Mouse (Mus musculus) forelimb bud, embryonic 11.5 days (tissue): Measurements from ENCODE around the gene Nxnl2.
"Not testable (repeated sequence)": the region's sequence is repeated elsewhere in the genome, so short reads cannot be mapped to it uniquely, and the experiment has no call there.

Experiments used
- DNase-seq: peaks from one replicate; pipeline ENCODE4 v3.0.0-alpha.2; 2012; ENCODE audit warnings: low read depth, low spot score

Nxnl2 gene

DNA sequence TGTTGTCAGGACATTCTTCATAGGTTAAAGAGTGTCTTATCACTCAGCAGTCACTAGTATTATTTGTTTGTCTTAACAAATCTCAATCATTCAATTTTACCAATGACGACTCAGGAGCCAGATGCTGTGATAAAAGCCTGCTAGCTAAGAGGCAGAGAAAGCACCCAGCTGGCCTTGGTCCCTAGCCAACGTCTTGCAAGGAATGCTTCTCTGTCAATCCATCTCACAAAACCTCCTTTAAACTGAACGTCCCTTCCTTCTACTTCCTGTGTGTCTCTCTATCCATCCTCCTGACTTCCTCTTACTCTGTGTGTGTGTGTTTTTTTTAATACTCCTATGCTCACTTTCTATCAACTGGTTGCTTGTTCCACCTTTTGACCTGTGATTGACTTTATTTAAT is 8.5 kb downstream of the Nxnl2 start:
- DNase-seq, result no peak

DNA sequence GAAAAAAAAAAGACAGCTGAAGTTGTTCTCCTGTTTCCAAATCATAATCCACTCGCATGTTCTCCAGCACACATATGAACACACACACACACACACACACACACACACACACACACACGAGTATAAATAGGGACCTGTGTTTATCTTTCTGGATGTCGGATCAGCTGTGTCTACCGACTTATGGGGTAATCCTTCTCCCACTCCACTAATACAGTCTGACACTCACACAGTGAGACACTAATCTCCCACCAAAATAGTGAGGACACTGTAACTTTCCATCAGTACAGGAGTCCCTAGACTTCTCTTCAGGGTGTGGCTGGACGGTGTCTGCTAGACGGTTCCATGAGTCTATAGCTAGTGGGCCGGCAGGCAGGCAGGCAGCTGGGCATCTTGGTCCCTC is 11.4 kb downstream of the Nxnl2 start:
- no peak for DNase-seq

DNA sequence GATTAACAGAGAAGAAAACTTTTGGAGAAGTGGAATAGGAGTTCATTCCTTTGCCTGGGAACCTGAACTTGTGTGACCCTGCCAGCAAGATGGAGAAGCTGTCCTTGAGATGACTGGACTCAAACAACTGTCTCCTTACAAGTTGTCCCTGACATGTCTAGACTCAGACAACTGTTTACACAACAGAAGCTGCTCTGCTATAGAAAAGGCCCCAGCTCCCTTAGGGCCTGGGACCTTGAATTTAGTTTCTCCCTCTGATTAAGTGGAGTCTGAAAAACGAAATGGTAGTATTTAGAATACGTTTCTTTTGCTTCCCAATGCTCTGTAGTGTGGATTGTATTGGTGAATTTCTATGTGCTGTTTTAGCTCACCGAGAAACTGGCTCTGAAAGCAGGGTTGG is 14.1 kb downstream of the Nxnl2 start:
- DNase-seq, result no peak

DNA sequence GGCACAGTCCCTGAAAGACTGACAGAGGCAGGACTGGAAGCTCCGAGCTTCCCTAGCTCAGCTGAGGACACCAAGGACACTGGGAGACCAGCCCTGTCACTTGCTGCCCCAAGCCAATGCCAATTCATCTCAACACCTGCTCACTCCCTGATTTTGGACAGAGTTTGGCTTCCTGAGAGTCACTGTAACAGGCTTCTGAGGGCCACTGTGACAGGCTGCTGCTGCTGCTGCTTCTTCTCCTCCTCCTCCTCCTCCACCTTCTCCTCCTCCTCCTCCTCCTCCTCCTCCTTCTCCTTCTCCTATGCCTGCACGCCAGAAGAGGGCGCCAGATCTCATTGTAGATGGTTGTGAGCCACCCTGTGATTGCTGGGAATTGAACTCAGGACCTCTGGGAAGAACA is 19.5 kb downstream of the Nxnl2 start:
- DNase-seq, result no peak

DNA sequence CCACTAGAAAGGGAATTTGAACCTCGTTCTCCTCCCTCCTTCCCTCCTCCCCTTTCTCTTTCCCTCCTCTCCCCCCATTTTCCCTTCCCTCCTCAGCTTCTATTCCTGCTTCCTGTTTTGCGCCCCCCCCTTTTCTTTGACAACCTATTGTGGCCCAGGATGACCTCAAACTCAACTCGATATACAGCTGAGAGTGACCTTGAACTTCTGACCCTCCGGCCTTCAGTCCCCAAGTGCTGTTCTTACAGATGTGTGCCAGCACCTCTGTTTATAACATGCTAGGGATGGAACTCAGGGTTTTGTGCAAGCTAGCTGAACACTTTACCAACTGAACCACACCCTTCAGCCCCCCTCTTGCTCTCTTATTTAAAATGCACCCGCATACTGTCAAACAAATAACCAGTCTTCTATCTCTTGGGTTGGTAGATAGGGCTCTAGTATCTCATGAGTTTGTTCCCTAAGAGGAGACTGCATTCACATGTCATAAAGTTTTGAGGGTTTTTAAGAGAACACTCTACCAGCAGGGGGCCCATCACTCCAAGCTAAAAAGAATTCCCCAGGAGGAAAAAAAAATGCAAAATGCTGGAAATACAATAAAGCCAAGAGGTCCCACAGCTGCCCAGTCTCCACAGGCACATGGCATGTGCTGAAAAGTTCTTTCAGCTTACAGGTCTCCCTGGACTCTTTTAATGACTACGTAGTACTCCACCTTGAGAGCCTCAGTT is 20.8 kb downstream of the Nxnl2 start:
- peak; percentile 40 for DNase-seq

DNA sequence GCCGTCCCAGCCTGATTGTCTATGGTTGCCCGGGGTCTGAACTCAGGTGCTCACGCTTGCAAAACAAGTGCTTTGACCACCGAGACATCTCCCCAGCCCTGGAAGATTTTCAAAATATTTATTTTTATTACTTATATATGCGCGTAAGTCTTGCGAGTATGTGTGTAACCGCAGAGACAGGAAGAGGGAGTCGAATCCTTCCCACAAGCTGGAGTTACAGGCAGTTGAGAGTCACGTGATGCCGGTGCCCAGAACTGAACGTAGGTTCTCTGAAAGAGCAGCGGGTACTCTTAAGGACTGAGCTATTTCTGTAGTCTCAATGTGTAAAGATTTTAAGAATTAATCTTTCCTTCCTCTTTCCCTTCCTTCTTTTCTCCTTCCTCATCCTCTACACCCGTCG is 23.1 kb downstream of the Nxnl2 start:
- DNase-seq, result no peak

DNA sequence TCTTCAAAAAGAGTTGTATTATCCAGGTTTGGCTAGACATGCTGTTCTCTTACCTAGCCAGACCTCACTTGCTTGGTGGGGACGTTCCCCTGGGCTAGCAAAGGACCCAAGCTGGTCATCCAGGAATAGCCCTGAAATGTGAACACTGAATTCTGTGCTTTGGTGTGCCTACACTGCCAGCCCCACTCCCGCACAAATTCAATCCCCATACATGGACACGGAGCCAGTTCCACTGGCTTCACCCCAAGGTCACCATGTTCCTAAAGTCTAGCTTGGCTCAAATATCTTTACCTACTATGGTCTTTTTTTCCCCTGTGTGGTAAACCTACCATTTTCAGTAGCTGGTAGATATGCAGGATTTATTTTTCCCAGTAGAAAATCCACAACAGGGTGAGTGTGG is 26.9 kb downstream of the Nxnl2 start:
- DNase-seq, result no peak

DNA sequence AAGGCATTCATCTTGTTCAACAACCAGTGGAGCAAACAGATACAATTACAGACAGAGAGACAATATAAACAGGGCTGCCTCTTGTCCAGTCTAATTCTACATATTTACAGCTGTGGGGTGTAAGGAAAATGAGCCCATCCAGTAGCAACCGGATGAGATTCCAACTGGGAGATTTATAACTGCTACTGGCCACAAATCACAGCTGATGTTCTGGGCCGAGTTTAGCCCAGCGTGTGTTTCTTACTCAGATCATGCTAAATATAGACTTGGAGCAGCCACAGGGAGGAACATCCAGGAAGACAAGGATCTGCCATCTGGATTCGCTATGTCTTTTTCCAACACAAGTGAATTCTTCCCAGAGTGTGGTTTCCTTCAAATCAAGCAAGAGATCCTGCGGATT is 27.4 kb downstream of the Nxnl2 start:
- DNase-seq, result no peak

DNA sequence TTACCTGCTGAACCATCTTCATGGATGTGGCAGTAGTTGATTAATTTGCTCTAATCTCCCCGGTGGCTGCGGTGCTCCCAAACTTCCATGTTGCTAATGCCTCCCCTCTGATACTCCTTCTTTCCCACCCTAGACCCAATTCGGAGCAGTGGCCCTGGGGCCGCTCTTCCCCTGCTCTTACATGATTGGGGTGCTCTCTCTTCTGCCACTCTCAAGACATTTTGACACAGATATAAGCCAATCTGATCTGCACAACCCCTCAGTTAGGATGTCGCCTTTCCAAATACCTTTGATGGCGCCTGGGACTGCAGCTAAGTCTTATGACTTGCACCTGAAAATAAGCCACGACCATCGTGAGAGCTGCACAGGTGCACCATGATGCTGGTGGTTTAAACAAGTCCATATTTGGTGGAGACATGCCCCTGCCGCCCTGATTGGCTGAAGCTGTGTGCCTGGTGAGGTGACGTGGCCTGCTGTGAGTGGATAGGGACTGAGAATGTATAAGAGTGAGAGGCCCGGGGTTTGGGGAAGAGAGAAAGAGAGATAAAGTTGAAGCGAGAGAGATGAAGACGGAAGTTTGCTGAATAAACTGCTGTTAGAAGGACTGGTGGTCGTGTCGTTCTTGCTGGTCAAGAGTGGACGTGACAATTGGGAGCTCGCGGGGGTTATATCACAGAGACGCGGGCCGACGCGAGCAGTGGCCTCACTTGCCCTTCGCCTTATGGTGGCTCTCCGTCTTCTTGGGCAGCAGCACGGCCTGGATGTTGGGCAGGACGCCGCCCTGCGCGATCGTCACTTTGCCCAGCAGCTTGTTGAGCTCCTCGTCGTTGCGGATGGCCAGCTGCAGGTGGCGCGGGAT is 31.4 kb downstream of the Nxnl2 start:
- not testable (repeated sequence) for DNase-seq

DNA sequence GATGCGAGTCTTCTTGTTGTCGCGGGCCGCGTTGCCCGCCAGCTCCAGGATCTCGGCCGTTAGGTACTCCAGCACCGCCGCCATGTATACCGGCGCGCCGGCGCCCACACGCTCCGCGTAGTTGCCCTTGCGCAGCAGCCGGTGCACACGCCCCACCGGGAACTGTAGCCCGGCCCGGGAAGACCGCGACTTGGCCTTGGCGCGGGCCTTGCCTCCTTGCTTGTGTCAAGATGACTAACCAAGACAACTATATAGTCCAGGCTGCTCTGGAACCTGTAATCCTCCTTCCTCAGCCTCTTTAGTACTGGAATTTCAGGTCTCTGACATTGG is 32.0 kb downstream of the Nxnl2 start:
- DNase-seq, result peak; percentile 67

DNA sequence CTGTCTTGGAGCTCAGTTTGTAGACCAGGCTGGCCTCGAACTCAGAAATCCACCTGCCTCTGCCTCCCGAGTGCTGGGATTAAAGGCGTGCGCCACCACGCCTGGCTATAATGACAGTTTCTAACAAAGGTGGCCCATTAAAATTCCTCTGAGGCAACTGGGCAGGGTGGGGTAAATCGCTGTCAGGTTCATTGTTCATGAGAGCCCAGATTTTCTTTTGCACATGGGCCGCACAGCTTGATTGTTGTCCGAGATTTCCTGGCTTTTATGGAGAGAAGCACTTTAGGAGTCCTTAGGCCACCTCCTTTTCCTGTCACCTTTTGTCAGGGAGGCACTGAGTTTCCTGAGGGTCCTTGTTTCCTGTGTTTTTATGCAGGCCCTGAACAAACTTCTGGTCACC is 32.6 kb downstream of the Nxnl2 start:
- DNase-seq, result no peak

DNA sequence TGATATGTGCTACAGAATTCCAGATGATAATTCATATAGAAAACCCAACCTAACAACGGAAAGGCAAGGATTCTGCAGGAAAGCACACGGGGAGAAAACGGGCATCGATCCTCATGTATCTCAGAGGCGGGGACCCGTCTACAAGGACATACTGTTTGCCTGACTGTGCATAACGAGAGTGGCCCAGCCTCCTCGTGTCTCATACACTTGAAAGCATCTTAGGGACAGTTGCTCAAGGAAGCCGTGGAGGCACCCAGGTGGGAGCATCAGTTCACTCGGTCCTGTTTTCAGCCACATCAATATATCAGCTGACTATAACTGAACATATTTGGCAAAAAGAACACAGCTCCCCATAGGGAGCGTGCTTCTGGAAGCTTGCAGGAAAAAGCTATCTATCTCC is 33.3 kb downstream of the Nxnl2 start:
- not testable (repeated sequence) for DNase-seq

DNA sequence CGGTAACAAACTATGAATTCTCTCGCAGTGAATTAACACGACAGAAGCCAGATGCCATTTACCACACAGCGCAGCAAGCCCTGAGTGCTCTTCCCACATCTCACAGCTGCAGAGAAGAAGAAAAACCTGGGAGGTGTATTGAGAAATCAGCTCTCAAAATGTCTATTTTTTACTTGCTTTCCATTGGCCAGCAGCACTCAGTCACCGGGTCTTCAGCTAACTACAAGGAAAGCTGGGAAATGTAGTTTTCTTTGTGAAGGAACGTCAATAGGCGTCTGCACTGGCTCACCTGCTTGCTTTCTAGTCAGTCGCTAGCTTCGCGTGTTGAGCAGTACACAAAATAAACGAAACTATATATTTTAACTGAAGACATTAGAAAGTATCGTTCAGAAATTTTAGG is 37.1 kb downstream of the Nxnl2 start:
- no peak for DNase-seq

DNA sequence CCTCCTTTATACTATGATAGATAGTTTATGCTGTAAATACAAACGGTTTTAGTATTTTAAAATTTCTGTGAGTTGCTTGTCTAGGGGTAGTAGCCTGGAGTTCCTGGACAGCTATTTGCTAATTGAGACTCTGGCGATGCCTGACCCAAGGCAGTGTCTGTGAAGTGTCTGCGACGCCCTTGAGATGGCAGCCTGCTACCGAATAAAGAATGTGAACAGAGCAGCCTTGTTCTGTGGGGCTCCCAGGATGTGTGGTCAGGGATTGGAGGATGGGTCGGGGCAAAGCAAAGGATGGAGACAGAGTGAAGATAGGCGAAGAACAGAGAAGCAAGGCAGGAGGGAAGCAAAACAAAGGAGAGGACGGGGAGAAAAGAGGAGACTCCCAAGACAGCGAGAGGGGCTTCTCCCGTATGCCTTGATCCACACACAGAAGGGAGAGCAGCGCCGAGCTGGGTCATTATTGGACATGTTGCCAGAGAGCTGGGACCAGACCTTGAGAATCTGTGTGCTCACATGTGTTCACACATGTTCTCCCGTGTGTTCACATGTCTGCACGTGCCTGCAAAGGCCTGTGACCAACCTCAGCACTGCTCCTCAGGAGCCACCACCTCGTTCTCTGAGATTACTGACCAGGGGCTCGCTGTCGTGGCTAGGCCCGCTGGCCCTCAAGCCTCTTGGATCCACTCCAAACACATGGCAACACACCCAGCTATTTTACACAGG is 37.7 kb downstream of the Nxnl2 start:
- peak; percentile 38 for DNase-seq

DNA sequence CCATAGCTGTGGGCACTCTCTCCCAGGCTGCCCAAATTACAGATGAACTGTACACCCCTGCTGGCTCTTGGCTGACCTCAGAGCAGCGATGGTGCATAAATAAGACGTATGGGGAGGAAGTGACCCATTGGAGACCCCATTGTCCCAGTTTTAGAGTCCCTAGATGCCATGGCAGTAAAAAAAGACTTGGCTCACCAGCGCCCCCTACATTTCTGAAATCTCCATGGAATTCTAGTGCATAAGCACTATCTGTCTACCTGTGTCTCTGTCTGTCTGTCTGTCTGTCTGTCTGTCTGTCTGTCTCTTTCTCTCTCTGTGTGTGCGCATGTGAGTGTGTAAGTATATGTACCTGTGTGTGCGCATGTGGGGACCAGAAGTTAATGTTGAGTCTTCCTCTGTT is 39.8 kb downstream of the Nxnl2 start:
- DNase-seq, result no peak

DNA sequence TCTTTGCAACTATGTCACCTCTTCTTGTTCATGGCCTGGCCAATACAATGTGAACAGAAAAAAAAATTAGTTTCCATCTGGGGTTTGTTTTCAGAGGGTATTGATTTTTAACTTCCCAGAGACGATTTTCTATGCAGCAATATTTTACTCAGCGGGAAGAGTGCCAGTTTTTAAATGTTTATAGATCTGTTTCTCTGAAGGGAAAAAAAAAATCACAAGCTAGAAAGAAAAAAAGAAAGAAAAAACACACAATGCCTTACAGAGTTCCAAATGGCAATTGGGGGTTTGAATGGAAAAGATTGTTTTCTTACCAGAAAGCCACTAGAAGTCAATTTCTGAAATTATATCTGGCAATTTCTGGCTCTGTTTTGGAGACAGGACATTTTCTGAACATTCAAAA is 43.9 kb downstream of the Nxnl2 start:
- DNase-seq, result no peak

DNA sequence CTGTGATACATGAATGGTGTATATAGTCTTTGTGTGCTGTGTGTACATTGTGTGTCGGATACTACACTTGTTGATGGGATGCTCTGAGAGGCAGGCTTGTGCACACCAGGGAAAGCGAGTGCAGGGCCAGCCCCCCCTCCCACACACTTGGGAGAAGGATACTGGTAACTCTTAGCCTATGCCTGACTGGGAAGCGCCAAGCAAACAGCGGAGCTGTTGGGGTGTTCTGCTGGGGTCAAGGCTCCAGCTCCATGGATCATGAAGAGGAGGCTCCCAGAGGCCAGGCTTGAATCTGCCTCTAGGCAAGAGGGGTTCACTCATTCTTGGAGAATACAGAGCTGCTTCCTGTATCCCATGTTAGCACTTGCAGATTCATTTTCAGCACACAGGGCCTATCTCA is 50.1 kb downstream of the Nxnl2 start:
- DNase-seq, result no peak

DNA sequence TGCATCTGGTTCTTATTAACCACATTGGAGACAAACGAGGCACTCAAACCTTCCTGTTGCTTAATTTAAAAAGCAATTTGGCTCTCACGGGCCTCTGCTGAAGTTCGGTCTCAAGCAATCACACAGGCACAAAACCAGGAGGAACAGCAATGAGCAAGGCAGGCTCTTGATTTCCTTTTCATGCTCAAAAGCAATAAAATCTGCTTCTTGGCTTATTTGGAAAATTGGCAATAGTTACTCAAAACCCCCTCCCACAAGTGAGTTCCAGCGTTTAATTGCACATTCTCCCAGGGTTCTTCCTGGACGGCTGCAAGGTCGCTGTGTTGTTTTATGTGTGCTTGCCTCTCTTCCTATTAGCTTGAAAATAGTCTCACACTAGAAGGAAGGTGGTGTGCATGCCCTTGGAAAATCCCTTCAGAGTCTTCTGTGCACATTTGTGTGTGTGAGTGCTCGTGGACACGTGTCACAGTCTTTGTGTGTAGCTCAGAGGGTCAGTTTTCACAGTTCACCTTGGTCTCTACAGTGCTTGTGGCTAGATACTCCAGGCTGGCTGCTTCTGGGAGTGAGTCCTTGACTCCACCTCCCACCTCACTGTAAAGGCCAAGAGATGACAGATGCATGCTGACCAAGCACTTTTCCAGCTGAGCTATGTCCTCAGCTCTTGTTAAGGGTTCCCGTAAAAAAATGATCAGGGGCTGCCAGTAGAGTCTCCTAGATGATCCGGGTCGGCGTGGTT is 50.8 kb downstream of the Nxnl2 start:
- DNase-seq, result peak; percentile 84
